Mouse (Mus musculus) embryonic facial prominence, embryonic 13.5 days (tissue): ENCODE results near the gene Rab30. TPM values are rescaled to one million over a fixed set of nuclear protein-coding genes. Genes with fewer than 3 reads are reported as not detected.

Experiments
- ATAC-seq: fragments of 200-750 bp; cut with Nextera tagmentation; 2 replicates; pipeline ENCODE4 v1.8.0; 2017; ENCODE audit warnings: low read depth; ENCODE audit not compliant: insufficient number of reproducible peaks, insufficient read depth, low FRiP score, low TSS enrichment
- H3K27ac ChIP-seq: fragments of 300-500 bp; sonication (generic); 2 replicates; pipeline ENCODE4 v1.5.1; 2015; ENCODE audit warnings: moderate library complexity, mild to moderate bottlenecking, inconsistent platforms
- H3K27me3 ChIP-seq: fragments of 300-500 bp; sonication (generic); 2 replicates; pipeline ENCODE4 v1.6.1; 2015; ENCODE audit warnings: mild to moderate bottlenecking, inconsistent platforms
- H3K36me3 ChIP-seq: fragments of 300-500 bp; sonication (generic); 2 replicates; pipeline ENCODE4 v1.6.1; 2015; ENCODE audit warnings: mild to moderate bottlenecking, inconsistent platforms
- H3K4me1 ChIP-seq: fragments of 300-500 bp; sonication (generic); 2 replicates; pipeline ENCODE4 v1.6.1; 2015; ENCODE audit warnings: inconsistent platforms
- H3K4me2 ChIP-seq: fragments of 300-500 bp; sonication (generic); 2 replicates; pipeline ENCODE4 v1.6.1; 2015; ENCODE audit warnings: moderate library complexity, mild to moderate bottlenecking, inconsistent platforms
- H3K4me3 ChIP-seq: fragments of 300-500 bp; sonication (generic); 2 replicates; pipeline ENCODE4 v1.5.1; 2015; ENCODE audit warnings: mild to moderate bottlenecking, inconsistent platforms
- H3K9ac ChIP-seq: fragments of 300-500 bp; sonication (generic); 2 replicates; pipeline ENCODE4 v1.6.1; 2015; ENCODE audit warnings: mild to moderate bottlenecking, inconsistent platforms
- H3K9me3 ChIP-seq: fragments of 300-500 bp; sonication (generic); 2 replicates; pipeline ENCODE4 v1.6.1; 2016; ENCODE audit warnings: inconsistent platforms
- WGBS: fragments of 180-500 bp; shearing (Covaris S2); methylation state at CpG from one replicate; pipeline ENCODE4 v1.1.7; 2015; ENCODE audit warnings: mixed read lengths; 5-methylcytosine and 5-hydroxymethylcytosine counted together
- polyA plus RNA-seq: library from polyadenylated mRNA; unstranded; fragments of >200 nt; fragmentation: Nextera tagmentation; extraction: Ambion mirVana; gene quantifications from 2 replicates; pipeline ENCODE4 v1.2.1, GENCODE M21; 2015

The Rab30 gene
- polyA plus RNA-seq, 1 experiment from 2014 or later, result 23.0 TPM

DNA sequence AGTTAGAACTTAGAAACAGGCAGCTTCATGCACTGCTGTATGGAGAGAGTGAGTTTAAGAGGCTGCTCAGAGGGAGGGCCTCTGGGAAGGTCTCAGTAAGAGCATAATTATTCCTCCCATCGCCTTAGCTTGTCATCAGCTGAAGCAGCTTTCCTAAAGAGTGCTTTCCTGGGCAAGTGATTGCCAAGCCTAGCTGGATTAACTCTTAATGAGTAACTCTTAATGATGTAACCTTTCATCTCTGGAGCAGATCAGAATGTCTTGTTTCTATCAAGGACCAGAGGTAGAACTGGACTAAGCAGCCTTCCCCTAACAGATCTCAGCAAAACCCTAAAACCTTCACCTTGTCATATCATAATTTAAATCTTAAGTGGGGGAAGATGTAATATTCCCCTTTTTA lies 61.8 kb downstream of the Rab30 start:
- H3K27me3 ChIP-seq, result no peaks in the 10 kb centered on the region
- 55% methylated on average over 1 of the region's 1 CpGs for WGBS

DNA sequence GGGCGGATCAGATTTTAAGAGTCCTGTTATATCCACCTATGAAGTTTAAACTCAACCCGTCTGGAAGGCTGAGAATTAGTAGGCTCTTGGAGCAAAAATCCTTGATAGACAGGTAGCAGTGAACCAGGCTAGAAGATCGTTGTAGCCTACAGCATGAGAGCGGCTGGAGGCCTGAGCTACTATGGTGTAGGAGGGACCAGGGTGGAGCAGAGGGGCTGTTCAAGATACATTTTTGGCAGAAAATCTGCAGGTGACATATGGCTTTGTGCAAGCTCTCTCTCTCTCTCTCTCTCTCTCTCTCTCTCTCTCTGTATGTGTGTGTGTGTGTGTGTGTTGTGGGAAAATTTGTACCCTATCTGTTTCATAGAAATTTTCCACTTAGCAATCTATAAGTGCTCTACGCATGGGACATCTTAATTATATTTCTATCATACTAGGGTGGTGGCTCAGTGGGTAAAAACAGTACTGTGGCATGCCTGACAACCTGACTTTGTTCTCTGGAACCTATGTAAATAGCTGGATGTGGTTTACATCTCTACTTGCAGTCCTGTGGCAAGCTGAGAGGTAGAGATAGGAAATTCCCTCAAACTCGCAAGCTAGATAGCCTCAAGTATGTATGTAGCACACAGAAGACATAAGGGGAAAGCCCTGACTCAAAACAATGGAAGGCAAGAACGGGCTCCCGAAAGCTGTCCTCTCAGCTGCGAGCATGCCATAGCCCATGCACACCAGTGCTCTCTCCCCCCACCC lies 63.7 kb downstream of the Rab30 start:
- WGBS, result 94% methylated on average over 9 of the region's 9 CpGs
- no peak overlapping the region for H3K27ac ChIP-seq
- no peaks in the 10 kb centered on the region for H3K27me3 ChIP-seq
- H3K4me3 ChIP-seq, result no peak overlapping the region
- H3K4me1 ChIP-seq, result peaks cover 14% of the 10 kb centered on the region; the same call in 1 of the 2 replicates
- H3K9ac ChIP-seq, result no peak overlapping the region
- 0 out of 2 replicates have a peak, but pooled peaks cover 5% of the 10 kb centered on the region for H3K36me3 ChIP-seq
- H3K9me3 ChIP-seq, result no peaks in the 10 kb centered on the region
- ATAC-seq, result no peak
- H3K4me2 ChIP-seq, result no peak overlapping the region

More for the DNA sequence above, 61.8 kb downstream of the Rab30 start:
- peaks cover 14% of the 10 kb centered on the region; the same call in 1 of the 2 replicates for H3K4me1 ChIP-seq
- no peak overlapping the region for H3K4me2 ChIP-seq
- no peak for ATAC-seq
- H3K9me3 ChIP-seq, result no peaks in the 10 kb centered on the region
- H3K4me3 ChIP-seq, result no peak overlapping the region
- no peak overlapping the region for H3K9ac ChIP-seq
- H3K27ac ChIP-seq, result no peak overlapping the region
- H3K36me3 ChIP-seq, result 0 out of 2 replicates have a peak, but pooled peaks cover 5% of the 10 kb centered on the region

DNA sequence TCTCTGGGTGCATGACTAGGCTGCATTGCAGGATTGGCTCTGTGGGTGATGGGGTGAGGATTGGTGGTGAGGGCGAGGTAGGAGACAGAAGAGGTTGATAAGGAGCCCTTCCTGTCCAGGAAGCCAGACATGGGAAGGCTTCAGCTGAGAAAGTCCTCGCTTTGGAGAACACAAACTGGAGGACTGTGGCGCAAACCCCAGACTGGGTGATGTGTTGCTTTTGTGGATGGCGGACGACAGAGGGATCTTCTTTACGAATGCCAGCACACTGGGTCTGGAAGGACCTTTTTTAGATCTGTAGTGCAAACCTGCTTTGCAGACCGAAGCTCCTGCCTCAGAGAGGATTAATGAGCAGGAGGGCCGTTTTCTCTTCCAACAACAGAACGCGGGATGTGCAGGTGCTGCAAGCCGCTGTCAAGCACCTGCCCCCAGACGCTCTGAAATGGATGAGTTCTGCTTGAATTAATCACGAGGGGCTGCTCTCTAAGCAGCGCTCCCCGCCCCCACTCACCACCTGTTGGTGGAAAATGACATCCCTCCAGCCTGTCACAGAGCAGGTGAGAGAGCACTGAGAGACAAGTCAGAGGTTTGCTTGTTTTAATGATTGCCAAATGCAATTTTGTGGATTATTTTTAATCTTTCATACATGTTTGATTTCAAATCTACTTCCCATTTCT lies 65.2 kb downstream of the Rab30 start:
- Histone ChIP-seq H3K36me3 (0 out of 2 replicates have a peak, but pooled peaks cover 5% of the 10 kb centered on the region), H3K9ac (no peak overlapping the region), H3K27me3 (no peaks in the 10 kb centered on the region), H3K4me2 (no peak overlapping the region), H3K4me1 (peaks cover 11% of the 10 kb centered on the region; the same call in 1 of the 2 replicates), H3K9me3 (no peaks in the 10 kb centered on the region), H3K4me3 (no peak overlapping the region), H3K27ac (no peak overlapping the region)
- WGBS, result 42% methylated on average over 15 of the region's 15 CpGs
- ATAC-seq, result no peak

DNA sequence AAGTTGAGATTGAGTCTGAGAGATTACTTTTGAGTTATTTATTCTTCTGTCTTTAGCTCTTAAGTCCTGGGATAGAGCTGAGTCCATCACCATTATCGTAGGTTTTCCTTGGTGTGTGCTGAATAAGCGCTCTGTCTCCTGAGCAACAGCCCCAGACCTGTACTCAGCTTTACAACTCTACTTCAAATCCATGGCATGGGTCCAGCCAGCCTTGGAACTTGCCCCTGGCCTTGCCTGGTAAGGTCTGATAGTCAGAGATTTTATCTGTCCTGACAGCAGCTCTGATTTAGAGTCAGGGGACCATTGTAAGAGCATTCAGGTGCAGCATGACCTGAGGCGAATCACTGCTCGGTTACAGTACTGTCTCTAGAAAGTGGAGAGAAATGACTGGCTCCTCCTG lies 66.1 kb downstream of the Rab30 start:
- Histone ChIP-seq H3K4me2 (no peak overlapping the region), H3K36me3 (0 out of 2 replicates have a peak, but pooled peaks cover 5% of the 10 kb centered on the region), H3K4me1 (0 out of 2 replicates have a peak, but pooled peaks cover 5% of the 10 kb centered on the region), H3K9me3 (no peaks in the 10 kb centered on the region), H3K27me3 (no peaks in the 10 kb centered on the region), H3K27ac (no peak overlapping the region), H3K4me3 (no peak overlapping the region), H3K9ac (no peak overlapping the region)
- WGBS, result 73% methylated on average over 4 of the region's 4 CpGs
- no peak for ATAC-seq

DNA sequence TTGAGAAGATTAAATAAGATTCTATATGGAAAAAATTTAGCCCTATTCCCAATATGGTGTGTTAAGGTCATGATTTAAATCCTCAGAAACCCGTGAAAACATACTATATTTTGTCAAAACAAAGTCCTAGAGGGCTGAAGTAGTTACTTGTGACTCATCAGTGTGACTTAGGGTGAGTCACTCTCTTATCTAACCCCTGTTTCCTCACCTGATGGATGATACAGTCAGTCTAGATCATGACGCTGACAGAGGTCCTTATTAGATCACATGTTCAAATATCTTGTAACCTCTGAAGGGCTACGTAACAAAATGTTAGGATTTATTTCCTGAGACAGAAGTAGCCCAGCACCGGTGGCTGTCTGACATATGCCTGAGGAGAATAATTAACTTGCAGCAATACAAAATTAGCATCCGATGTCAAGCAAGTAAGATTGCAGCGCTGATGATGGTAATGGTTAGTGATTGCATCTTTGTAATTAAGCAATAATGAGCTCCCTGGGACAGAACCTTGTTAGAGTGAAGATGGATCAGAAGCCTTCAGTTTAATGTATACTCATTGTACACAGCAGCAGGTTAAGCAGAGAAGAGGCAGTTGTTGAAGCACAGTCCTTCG lies 70.4 kb downstream of the Rab30 start:
- Histone ChIP-seq H3K4me1 (0 out of 2 replicates have a peak, but pooled peaks cover 4% of the 10 kb centered on the region), H3K27ac (no peak overlapping the region), H3K9me3 (no peaks in the 10 kb centered on the region), H3K9ac (no peak overlapping the region), H3K27me3 (no peaks in the 10 kb centered on the region), H3K36me3 (no peaks in the 10 kb centered on the region), H3K4me2 (no peak overlapping the region), H3K4me3 (no peak overlapping the region)
- WGBS, result 71% methylated on average over 7 of the region's 7 CpGs
- no peak for ATAC-seq

DNA sequence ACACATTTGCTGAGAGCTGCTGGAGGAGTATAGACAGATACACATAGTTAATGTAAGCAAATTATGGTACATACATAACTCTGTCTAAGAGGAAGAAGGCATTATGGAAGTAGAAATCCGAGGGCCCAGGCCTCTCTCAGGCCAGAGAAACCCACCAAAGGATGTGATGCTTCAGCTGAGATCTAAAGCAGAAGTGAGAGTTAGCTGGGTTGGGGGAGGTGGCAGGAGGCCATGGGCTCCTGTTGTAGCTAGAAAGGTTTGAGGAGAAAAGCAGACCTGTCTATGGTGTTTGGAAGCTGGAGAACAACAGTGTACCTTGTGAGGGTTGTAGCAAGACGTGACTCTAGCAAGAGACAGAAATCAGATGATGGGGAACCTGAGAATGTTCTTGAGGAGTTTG lies 75.8 kb downstream of the Rab30 start:
- Histone ChIP-seq H3K27me3 (no peaks in the 10 kb centered on the region), H3K9me3 (no peaks in the 10 kb centered on the region), H3K4me1 (peaks cover 20% of the 10 kb centered on the region), H3K27ac (no peak overlapping the region; the same call in 1 of the 2 replicates), H3K4me3 (no peak overlapping the region), H3K4me2 (no peak overlapping the region), H3K9ac (no peak overlapping the region), H3K36me3 (no peaks in the 10 kb centered on the region)
- no peak for ATAC-seq
- 77% methylated on average over 2 of the region's 2 CpGs for WGBS

GRCm38 (mm10) chr7:92817886-92818285 lies 76.5 kb downstream of the Rab30 start:
- Histone ChIP-seq H3K9ac (no peak overlapping the region), H3K4me3 (no peak overlapping the region), H3K4me1 (peaks cover 26% of the 10 kb centered on the region), H3K9me3 (no peaks in the 10 kb centered on the region), H3K4me2 (no peak overlapping the region), H3K27me3 (no peaks in the 10 kb centered on the region), H3K27ac (no peak overlapping the region), H3K36me3 (no peaks in the 10 kb centered on the region)
- ATAC-seq, result no peak
- WGBS, result 78% methylated on average over 9 of the region's 9 CpGs

DNA sequence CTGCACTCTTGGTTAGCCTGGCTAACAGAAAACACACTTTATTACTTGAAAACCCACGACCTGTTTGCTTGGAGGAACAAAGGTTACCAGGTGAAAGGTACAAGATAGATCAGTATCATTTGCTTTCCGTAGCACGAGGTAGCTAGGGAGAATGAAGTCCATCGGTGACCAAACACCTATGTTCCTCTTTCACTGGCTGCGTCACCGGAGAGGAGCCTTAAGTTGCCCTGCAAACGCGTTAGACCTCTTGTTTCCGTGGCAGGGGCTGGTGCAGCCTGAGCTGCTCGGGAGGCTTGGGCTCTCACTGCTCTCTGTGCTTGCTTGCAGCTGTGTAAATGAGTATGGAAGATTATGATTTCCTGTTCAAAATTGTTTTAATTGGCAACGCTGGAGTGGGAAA lies 78.3 kb downstream of the Rab30 start:
- 70% methylated on average over 11 of the region's 11 CpGs for WGBS
- no peak for ATAC-seq
- Histone ChIP-seq H3K27me3 (no peaks in the 10 kb centered on the region), H3K36me3 (no peaks in the 10 kb centered on the region), H3K9ac (no peak overlapping the region), H3K4me3 (no peak overlapping the region), H3K4me2 (no peak overlapping the region), H3K9me3 (no peaks in the 10 kb centered on the region), H3K27ac (no peak overlapping the region), H3K4me1 (peaks cover 29% of the 10 kb centered on the region)

- no peak for ATAC-seq
- H3K4me1 ChIP-seq, result peaks cover 29% of the 10 kb centered on the region
- no peaks in the 10 kb centered on the region for H3K36me3 ChIP-seq
- H3K9ac ChIP-seq, result no peak overlapping the region
- no peaks in the 10 kb centered on the region for H3K9me3 ChIP-seq
- H3K4me3 ChIP-seq, result no peak overlapping the region
- WGBS, result 85% methylated on average over 1 of the region's 1 CpGs
- H3K27me3 ChIP-seq, result no peaks in the 10 kb centered on the region
- no peak overlapping the region for H3K27ac ChIP-seq
- no peak overlapping the region for H3K4me2 ChIP-seq
These were observed 79.0 kb downstream of the Rab30 start for GRCm38 (mm10) chr7:92820410-92820809.

- WGBS, result 56% methylated on average over 7 of the region's 7 CpGs
- no peak for ATAC-seq
- H3K9me3 ChIP-seq, result no peaks in the 10 kb centered on the region
- 0 out of 2 replicates have a peak overlapping the region, but pooled peaks have one; percentile 16 for H3K9ac ChIP-seq
- H3K4me3 ChIP-seq, result no peak overlapping the region
- H3K27ac ChIP-seq, result peak overlapping the region; percentile 55
- peaks cover 29% of the 10 kb centered on the region for H3K4me1 ChIP-seq
- no peaks in the 10 kb centered on the region for H3K27me3 ChIP-seq
- peak overlapping the region; percentile 30; the same call in 1 of the 2 replicates for H3K4me2 ChIP-seq
- 0 out of 2 replicates have a peak, but pooled peaks cover under 1% of the 10 kb centered on the region for H3K36me3 ChIP-seq
These were observed 79.6 kb downstream of the Rab30 start for GRCm38 (mm10) chr7:92820941-92821465.

- peak overlapping the region; percentile 30 for H3K4me2 ChIP-seq
- WGBS, result 24% methylated on average over 4 of the region's 4 CpGs
- no peaks in the 10 kb centered on the region for H3K9me3 ChIP-seq
- ATAC-seq, result no peak
- H3K9ac ChIP-seq, result no peak overlapping the region
- no peaks in the 10 kb centered on the region for H3K27me3 ChIP-seq
- peaks cover 29% of the 10 kb centered on the region for H3K4me1 ChIP-seq
- H3K36me3 ChIP-seq, result 0 out of 2 replicates have a peak, but pooled peaks cover 4% of the 10 kb centered on the region
- H3K27ac ChIP-seq, result peak overlapping the region; percentile 55
- H3K4me3 ChIP-seq, result no peak overlapping the region
These were observed 80.5 kb downstream of the Rab30 start for GRCm38 (mm10) chr7:92821871-92822270.
